Comparison of ENCODE assay signal across 14 mouse cellular contexts in genomic region chr11:69932254-69932653, GRCm38 (mm10). TPM values are rescaled to one million over a fixed set of nuclear protein-coding genes. Genes with fewer than 3 reads are reported as not detected.
DNase-seq lines count a peak whose midpoint lies in the region; ATAC-seq and TF ChIP-seq lines count a peak whose summit lies in the region.
"Had no signal": no experiment of that assay in that cellular context is flagged by ENCODE, and none has a peak within 500 bp of the region (broad histone marks: within the 10 kb centered on the region; RNA-seq: fewer than 3 reads in every experiment).

No protein-coding gene starts in this region.

- H3K27me3 ChIP-seq in hindbrain, postnatal 0 days (ENCODE audit: insufficient read depth, low read length): peaks cover 6% of the 10 kb centered on the region; the same call in 1 of the 2 replicates
- H3K27me3 ChIP-seq in hindbrain, embryonic 16.5 days (replicated peaks; ENCODE audit: control insufficient read depth, insufficient read depth, low read length): peaks cover 4% of the 10 kb centered on the region; the same call in 1 of the 2 replicates
- peaks cover 26% of the 10 kb centered on the region for H3K27me3 ChIP-seq in midbrain, embryonic 11.5 days (ENCODE audit: control insufficient read depth, insufficient read depth, low read length)
- H3K27me3 ChIP-seq in midbrain, embryonic 13.5 days: peaks cover 23% of the 10 kb centered on the region
- no peaks in the 10 kb centered on the region for H3K27me3 ChIP-seq in ES-Bruce4 (ENCODE audit: control insufficient read depth, insufficient read depth, low read length, poor library complexity, severe bottlenecking)
- H3K27me3 ChIP-seq in kidney, embryonic 15.5 days: peaks cover 22% of the 10 kb centered on the region; the same call in 1 of the 2 replicates

- H3K4me3 ChIP-seq in hindbrain, postnatal 0 days (ENCODE audit: low read length): no peak overlapping the region
- no peak overlapping the region for H3K4me3 ChIP-seq in hindbrain, embryonic 16.5 days (ENCODE audit: low read length)
- H3K4me3 ChIP-seq in midbrain, embryonic 11.5 days (ENCODE audit: low read depth, low read length): no peak overlapping the region
- no peak overlapping the region for H3K4me3 ChIP-seq in midbrain, embryonic 13.5 days (replicated peaks)
- no peak overlapping the region for H3K4me3 ChIP-seq in ES-Bruce4 (ENCODE audit: low read depth, low read length)
- H3K4me3 ChIP-seq in kidney, embryonic 15.5 days (replicated peaks): no peak overlapping the region
- H3K4me3 ChIP-seq: erythroblast, embryonic 14.5 days; heart, embryonic 13.5 days; hindbrain, embryonic 12.5 days; megakaryocyte, embryonic 14.5 days; neural tube, embryonic 12.5 days had no signal

- H3K9me3 ChIP-seq in hindbrain, postnatal 0 days (ENCODE audit: low read length): no peaks in the 10 kb centered on the region
- H3K9me3 ChIP-seq in hindbrain, embryonic 16.5 days (ENCODE audit: control insufficient read depth, low read length): no peaks in the 10 kb centered on the region
- no peaks in the 10 kb centered on the region for H3K9me3 ChIP-seq in midbrain, embryonic 11.5 days (ENCODE audit: control insufficient read depth, low read length)
- H3K9me3 ChIP-seq in midbrain, embryonic 13.5 days: no peaks in the 10 kb centered on the region
- no peaks in the 10 kb centered on the region for H3K9me3 ChIP-seq in ES-Bruce4 (replicated peaks; ENCODE audit: control insufficient read depth, insufficient read depth, low read length, poor library complexity, severe bottlenecking)
- no peaks in the 10 kb centered on the region for H3K9me3 ChIP-seq in kidney, embryonic 15.5 days (replicated peaks)
- H3K9me3 ChIP-seq: heart, embryonic 13.5 days; hindbrain, embryonic 12.5 days; megakaryocyte, embryonic 14.5 days; neural tube, embryonic 12.5 days had no signal

- ATAC-seq in hindbrain, postnatal 0 days: no peak
- no peak for ATAC-seq in hindbrain, embryonic 16.5 days
- no peak for ATAC-seq in midbrain, embryonic 11.5 days (ENCODE audit: low FRiP score)
- ATAC-seq in midbrain, embryonic 13.5 days: no peak
- no peak for ATAC-seq in kidney, embryonic 15.5 days (replicated peaks; ENCODE audit: low FRiP score)

- no peaks in the 10 kb centered on the region for H3K36me3 ChIP-seq in hindbrain, postnatal 0 days (ENCODE audit: insufficient read depth, low read length)
- no peaks in the 10 kb centered on the region for H3K36me3 ChIP-seq in hindbrain, embryonic 16.5 days (ENCODE audit: control insufficient read depth, insufficient read depth, low read length)
- no peaks in the 10 kb centered on the region for H3K36me3 ChIP-seq in midbrain, embryonic 11.5 days (ENCODE audit: control insufficient read depth, insufficient read depth, low read length)
- no peaks in the 10 kb centered on the region for H3K36me3 ChIP-seq in midbrain, embryonic 13.5 days
- H3K36me3 ChIP-seq in ES-Bruce4 (ENCODE audit: control insufficient read depth, insufficient read depth, low read length, poor library complexity, severe bottlenecking): no peaks in the 10 kb centered on the region
- no peaks in the 10 kb centered on the region for H3K36me3 ChIP-seq in kidney, embryonic 15.5 days
- H3K36me3 ChIP-seq: heart, embryonic 13.5 days; hindbrain, embryonic 12.5 days; neural tube, embryonic 12.5 days had no signal

- WGBS in hindbrain, postnatal 0 days: 48% methylated on average over 3 of the region's 3 CpGs
- WGBS in hindbrain, embryonic 16.5 days: 32% methylated on average over 3 of the region's 3 CpGs
- 38% methylated on average over 3 of the region's 3 CpGs for WGBS in midbrain, embryonic 11.5 days
- WGBS in midbrain, embryonic 13.5 days: 42% methylated on average over 3 of the region's 3 CpGs
- WGBS in kidney, embryonic 15.5 days: 40% methylated on average over 3 of the region's 3 CpGs

- no peak overlapping the region for H3K9ac ChIP-seq in hindbrain, postnatal 0 days (replicated peaks; ENCODE audit: low read length)
- H3K9ac ChIP-seq in hindbrain, embryonic 16.5 days (ENCODE audit: low read depth, low read length): no peak overlapping the region
- no peak overlapping the region for H3K9ac ChIP-seq in midbrain, embryonic 11.5 days (ENCODE audit: low read length)
- H3K9ac ChIP-seq in midbrain, embryonic 13.5 days (replicated peaks): no peak overlapping the region
- no peak overlapping the region for H3K9ac ChIP-seq in ES-Bruce4 (ENCODE audit: low read depth, poor library complexity, severe bottlenecking)
- H3K9ac ChIP-seq in kidney, embryonic 15.5 days: no peak overlapping the region
- H3K9ac ChIP-seq: heart, embryonic 13.5 days; hindbrain, embryonic 12.5 days; neural tube, embryonic 12.5 days had no signal

- peaks cover 16% of the 10 kb centered on the region; the same call in 1 of the 2 replicates for H3K4me1 ChIP-seq in hindbrain, postnatal 0 days (ENCODE audit: insufficient read depth, low read length)
- peaks cover 15% of the 10 kb centered on the region for H3K4me1 ChIP-seq in hindbrain, embryonic 16.5 days (ENCODE audit: control insufficient read depth, insufficient read depth, low read depth, low read length)
- peaks cover 10% of the 10 kb centered on the region for H3K4me1 ChIP-seq in midbrain, embryonic 11.5 days (ENCODE audit: control insufficient read depth, insufficient read depth, low read length)
- H3K4me1 ChIP-seq in midbrain, embryonic 13.5 days (replicated peaks): peaks cover 19% of the 10 kb centered on the region
- no peaks in the 10 kb centered on the region for H3K4me1 ChIP-seq in ES-Bruce4 (ENCODE audit: control insufficient read depth, insufficient read depth, low read length)
- peaks cover 33% of the 10 kb centered on the region for H3K4me1 ChIP-seq in kidney, embryonic 15.5 days

- no peak overlapping the region for H3K4me2 ChIP-seq in hindbrain, postnatal 0 days (ENCODE audit: low read depth, low read length)
- H3K4me2 ChIP-seq in hindbrain, embryonic 16.5 days (ENCODE audit: low read length): no peak overlapping the region
- H3K4me2 ChIP-seq in midbrain, embryonic 11.5 days: no peak overlapping the region
- no peak overlapping the region for H3K4me2 ChIP-seq in midbrain, embryonic 13.5 days (replicated peaks)
- no peak overlapping the region for H3K4me2 ChIP-seq in kidney, embryonic 15.5 days
- H3K4me2 ChIP-seq: heart, embryonic 13.5 days; hindbrain, embryonic 12.5 days; neural tube, embryonic 12.5 days had no signal

- H3K27ac ChIP-seq in hindbrain, postnatal 0 days: no peak overlapping the region
- no peak overlapping the region for H3K27ac ChIP-seq in hindbrain, embryonic 16.5 days (ENCODE audit: low read depth, low read length)
- H3K27ac ChIP-seq in midbrain, embryonic 11.5 days (ENCODE audit: low read depth, low read length): no peak overlapping the region
- no peak overlapping the region for H3K27ac ChIP-seq in midbrain, embryonic 13.5 days
- no peak overlapping the region for H3K27ac ChIP-seq in ES-Bruce4 (ENCODE audit: insufficient read depth, low read length)
- no peak overlapping the region for H3K27ac ChIP-seq in kidney, embryonic 15.5 days
- H3K27ac ChIP-seq: heart, embryonic 13.5 days; hindbrain, embryonic 12.5 days; neural tube, embryonic 12.5 days had no signal

- no peak for TF ChIP-seq EP300 in ES-Bruce4 (IDR thresholded peaks at IDR 0.05; ENCODE audit: insufficient read depth, low read depth, low read length)

- TF ChIP-seq POLR2A in ES-Bruce4 (IDR thresholded peaks at IDR 0.05; ENCODE audit: insufficient read depth, low read length): no peak

- DNase-seq in hindbrain, postnatal 0 days (ENCODE audit: low spot score): peak; percentile 37
- DNase-seq in midbrain, embryonic 11.5 days (ENCODE audit: low spot score, missing footprints): peak; percentile 71
- peak; percentile 19 for DNase-seq in retina, postnatal 1 day
- DNase-seq in gastrocnemius, postnatal 25 days: no peak
- DNase-seq: kidney, postnatal 14 days had no signal

- peak; percentile 22 for TF ChIP-seq CTCF in hindbrain, postnatal 0 days (IDR thresholded peaks at IDR 0.05; ENCODE audit: low read depth)
- TF ChIP-seq CTCF in ES-Bruce4 (IDR thresholded peaks at IDR 0.05; ENCODE audit: low read depth, low read length): peak; percentile 62

RNA-seq across cellular contexts. Expression of gene Ybx2, which starts 3.3 kb away (rescaled TPM):
- total RNA-seq in hindbrain, postnatal 0 days (2014; rRNA removed): 23.9 and 31.1 TPM in 2 replicates
- 3.3 and 5.9 TPM in 2 replicates for polyA plus RNA-seq in hindbrain, postnatal 0 days (2015; fragmentation: Nextera tagmentation; extraction: Ambion mirVana)
- polyA plus RNA-seq in hindbrain, embryonic 16.5 days (2015; fragmentation: Nextera tagmentation; extraction: Ambion mirVana): 5.7 and 6.2 TPM in 2 replicates
- polyA plus RNA-seq in midbrain, embryonic 11.5 days (2014; fragmentation: Nextera tagmentation; extraction: Ambion mirVana): 3.2 and 5.1 TPM in 2 replicates
- 3.9 and 4.2 TPM in 2 replicates for polyA plus RNA-seq in midbrain, embryonic 13.5 days (2015; fragmentation: Nextera tagmentation; extraction: Ambion mirVana)
- polyA plus RNA-seq in ES-Bruce4 (2011; ENCODE audit: insufficient read depth, insufficient read length, low read depth, missing spikeins): 55.2 and 57.2 TPM in 2 replicates
- 10 to 100 TPM; 10.4 to 10.9 TPM for total RNA-seq in gastrocnemius, postnatal 25 days (2021)
- 6.3 and 7.5 TPM in 2 replicates for polyA plus RNA-seq in kidney, embryonic 15.5 days (2015; fragmentation: Nextera tagmentation; extraction: Ambion mirVana)

RNA-seq across cellular contexts. Expression of gene Eif5a, which starts 10.5 kb away (rescaled TPM):
- 491 and 500 TPM in 2 replicates for total RNA-seq in hindbrain, postnatal 0 days (2014; rRNA removed)
- polyA plus RNA-seq in hindbrain, postnatal 0 days (2015; fragmentation: Nextera tagmentation; extraction: Ambion mirVana): 1,157 and 1,160 TPM in 2 replicates
- 1,120 and 1,123 TPM in 2 replicates for polyA plus RNA-seq in hindbrain, embryonic 16.5 days (2015; fragmentation: Nextera tagmentation; extraction: Ambion mirVana)
- polyA plus RNA-seq in midbrain, embryonic 11.5 days (2014; fragmentation: Nextera tagmentation; extraction: Ambion mirVana): 1,778 and 1,800 TPM in 2 replicates
- polyA plus RNA-seq in midbrain, embryonic 13.5 days (2015; fragmentation: Nextera tagmentation; extraction: Ambion mirVana): 1,160 and 1,188 TPM in 2 replicates
- polyA plus RNA-seq in ES-Bruce4 (2011; ENCODE audit: insufficient read depth, insufficient read length, low read depth, missing spikeins): 1,015 and 1,063 TPM in 2 replicates
- 100 to 1,000 TPM; 417 to 422 TPM for total RNA-seq in gastrocnemius, postnatal 25 days (2021)
- 1,729 and 1,795 TPM in 2 replicates for polyA plus RNA-seq in kidney, embryonic 15.5 days (2015; fragmentation: Nextera tagmentation; extraction: Ambion mirVana)

RNA-seq across cellular contexts. Expression of gene Slc2a4, which starts 15.7 kb away (rescaled TPM):
- 9.5 and 12.8 TPM in 2 replicates for total RNA-seq in hindbrain, postnatal 0 days (2014; rRNA removed)
- polyA plus RNA-seq in hindbrain, postnatal 0 days (2015; fragmentation: Nextera tagmentation; extraction: Ambion mirVana): 6.1 and 6.5 TPM in 2 replicates
- 4.7 and 5.8 TPM in 2 replicates for polyA plus RNA-seq in hindbrain, embryonic 16.5 days (2015; fragmentation: Nextera tagmentation; extraction: Ambion mirVana)
- 6.3 and 7.8 TPM in 2 replicates for polyA plus RNA-seq in midbrain, embryonic 11.5 days (2014; fragmentation: Nextera tagmentation; extraction: Ambion mirVana)
- polyA plus RNA-seq in midbrain, embryonic 13.5 days (2015; fragmentation: Nextera tagmentation; extraction: Ambion mirVana): 4.3 and 4.4 TPM in 2 replicates
- 2.7 and 3.2 TPM in 2 replicates for polyA plus RNA-seq in ES-Bruce4 (2011; ENCODE audit: insufficient read depth, insufficient read length, low read depth, missing spikeins)
- 100 to 1,000 TPM; 306 to 340 TPM for total RNA-seq in gastrocnemius, postnatal 25 days (2021)
- 17.3 and 22.1 TPM in 2 replicates for polyA plus RNA-seq in kidney, embryonic 15.5 days (2015; fragmentation: Nextera tagmentation; extraction: Ambion mirVana)

RNA-seq across cellular contexts. Expression of gene Gps2, which starts 18.6 kb away (rescaled TPM):
- total RNA-seq in hindbrain, postnatal 0 days (2014; rRNA removed): 48.1 and 67.6 TPM in 2 replicates
- polyA plus RNA-seq in hindbrain, postnatal 0 days (2015; fragmentation: Nextera tagmentation; extraction: Ambion mirVana): 60.8 and 65.9 TPM in 2 replicates
- 55.2 and 65.7 TPM in 2 replicates for polyA plus RNA-seq in hindbrain, embryonic 16.5 days (2015; fragmentation: Nextera tagmentation; extraction: Ambion mirVana)
- 92.2 and 95.8 TPM in 2 replicates for polyA plus RNA-seq in midbrain, embryonic 11.5 days (2014; fragmentation: Nextera tagmentation; extraction: Ambion mirVana)
- 81.9 and 87.0 TPM in 2 replicates for polyA plus RNA-seq in midbrain, embryonic 13.5 days (2015; fragmentation: Nextera tagmentation; extraction: Ambion mirVana)
- polyA plus RNA-seq in ES-Bruce4 (2011; ENCODE audit: insufficient read depth, insufficient read length, low read depth, missing spikeins): 23.9 and 24.4 TPM in 2 replicates
- total RNA-seq in gastrocnemius, postnatal 25 days (2021): 10 to 100 TPM; 34.6 to 35.2 TPM
- 77.8 and 86.2 TPM in 2 replicates for polyA plus RNA-seq in kidney, embryonic 15.5 days (2015; fragmentation: Nextera tagmentation; extraction: Ambion mirVana)

RNA-seq across cellular contexts. Expression of gene Neurl4, which starts 31.4 kb away (rescaled TPM):
- total RNA-seq in hindbrain, postnatal 0 days (2014; rRNA removed): 95.1 and 118 TPM in 2 replicates
- 11.9 and 13.1 TPM in 2 replicates for polyA plus RNA-seq in hindbrain, postnatal 0 days (2015; fragmentation: Nextera tagmentation; extraction: Ambion mirVana)
- 17.8 and 19.0 TPM in 2 replicates for polyA plus RNA-seq in hindbrain, embryonic 16.5 days (2015; fragmentation: Nextera tagmentation; extraction: Ambion mirVana)
- 15.6 and 16.3 TPM in 2 replicates for polyA plus RNA-seq in midbrain, embryonic 11.5 days (2014; fragmentation: Nextera tagmentation; extraction: Ambion mirVana)
- polyA plus RNA-seq in midbrain, embryonic 13.5 days (2015; fragmentation: Nextera tagmentation; extraction: Ambion mirVana): 18.6 and 19.8 TPM in 2 replicates
- 27.9 and 32.4 TPM in 2 replicates for polyA plus RNA-seq in ES-Bruce4 (2011; ENCODE audit: insufficient read depth, insufficient read length, low read depth, missing spikeins)
- 10 to 100 TPM; 25.4 to 26.0 TPM for total RNA-seq in gastrocnemius, postnatal 25 days (2021)
- 9.3 and 10.8 TPM in 2 replicates for polyA plus RNA-seq in kidney, embryonic 15.5 days (2015; fragmentation: Nextera tagmentation; extraction: Ambion mirVana)
